Mouse (Mus musculus): ENCODE data around the gene Slc16a3.

- TF ChIP-seq POLR2A (IDR thresholded peaks at IDR 0.05; ENCODE audit: control insufficient read depth, extremely low read depth, insufficient read depth, low read length, poor library complexity) (no peak), CTCF (IDR thresholded peaks at IDR 0.05; ENCODE audit: borderline replicate concordance, control insufficient read depth, extremely low read depth, insufficient read depth, low read length, poor library complexity) (no peak)
These were observed 31.6 kb downstream of the Slc16a3 start for GRCm38 (mm10) chr11:120979711-120980426.
